Mouse (Mus musculus) ovary, postnatal 36 days (tissue): ENCODE measurements at regions not wholly inside any gene's neighbourhood (a gene's known extent, or its start where the extent isn't known, plus 50 kb on each side); places are given as distances from the start of the nearest gene placed in this dataset.

Source experiments
- DNase-seq: peaks from one replicate; pipeline ENCODE4 v3.0.0; 2022; ENCODE audit warnings: low spot score, mixed read lengths

- DNase-seq: no peak
Measured at GRCm38 (mm10) chr12:7777220-7778055, 200.0 kb upstream of the Apob start.

DNA sequence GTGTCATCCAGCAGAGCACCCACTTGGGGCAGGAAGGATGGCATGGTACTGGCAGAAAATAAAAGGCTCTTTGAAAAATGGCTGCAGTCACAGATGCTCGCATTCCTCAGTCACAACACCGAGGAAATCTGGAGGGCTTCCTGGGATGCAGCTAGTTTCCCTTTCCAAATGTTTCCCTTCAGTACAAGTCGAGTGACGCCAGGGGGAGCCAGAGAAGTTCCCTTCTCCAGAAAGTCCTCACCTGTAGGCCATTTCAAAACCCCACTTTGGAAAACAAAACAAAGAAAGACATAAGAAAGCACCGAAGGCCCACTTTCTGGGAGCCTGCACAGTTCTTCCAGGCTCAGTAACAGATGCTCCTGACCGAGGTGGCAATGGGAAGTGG, 199.4 kb upstream of the Apob start:
- DNase-seq: no peak

DNA sequence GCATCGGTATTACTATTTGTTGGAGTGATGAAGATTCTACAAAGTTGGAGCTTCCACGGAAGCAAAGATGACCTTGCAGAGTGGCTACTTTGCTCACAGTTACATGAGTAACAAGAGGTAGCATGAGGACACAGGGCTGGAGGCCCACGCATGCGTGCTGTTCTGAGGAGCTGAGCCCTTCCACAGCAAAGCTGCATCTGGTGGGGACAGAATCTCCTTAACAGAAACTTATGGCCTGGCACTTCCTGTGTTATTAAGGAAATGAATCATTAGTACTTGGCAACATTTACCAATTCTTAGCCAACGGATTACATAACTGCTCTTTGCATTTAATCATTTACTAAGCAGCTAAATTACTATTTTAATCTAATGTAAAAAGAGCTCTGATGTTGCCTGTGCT, 160.8 kb upstream of the Apob start:
- DNase-seq: peak; percentile 5

GRCm38 (mm10) chr12:7820006-7820704, 157.3 kb upstream of the Apob start:
- DNase-seq: no peak

- DNase-seq: no peak
Measured at GRCm38 (mm10) chr12:7820718-7821117, 156.7 kb upstream of the Apob start.

DNA sequence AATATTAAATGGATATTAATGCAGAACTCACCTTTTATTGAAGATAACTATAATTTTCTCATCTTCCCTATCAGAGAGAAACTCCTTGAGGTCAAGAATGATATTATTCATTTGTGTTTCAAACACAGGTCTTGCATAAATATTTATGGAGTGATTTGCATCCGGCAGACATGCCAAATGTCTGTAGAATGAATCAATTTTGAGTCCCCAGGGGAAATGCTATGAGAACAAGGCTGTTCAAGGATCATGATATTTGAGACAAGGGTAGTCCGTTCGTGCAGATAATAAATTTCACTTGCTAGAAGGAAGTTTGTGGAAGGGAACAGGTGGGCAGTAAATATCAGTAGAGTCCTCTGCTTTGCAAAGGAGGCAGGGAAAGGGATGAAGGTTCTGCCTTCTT, 141.7 kb upstream of the Apob start:
- no peak for DNase-seq

DNA sequence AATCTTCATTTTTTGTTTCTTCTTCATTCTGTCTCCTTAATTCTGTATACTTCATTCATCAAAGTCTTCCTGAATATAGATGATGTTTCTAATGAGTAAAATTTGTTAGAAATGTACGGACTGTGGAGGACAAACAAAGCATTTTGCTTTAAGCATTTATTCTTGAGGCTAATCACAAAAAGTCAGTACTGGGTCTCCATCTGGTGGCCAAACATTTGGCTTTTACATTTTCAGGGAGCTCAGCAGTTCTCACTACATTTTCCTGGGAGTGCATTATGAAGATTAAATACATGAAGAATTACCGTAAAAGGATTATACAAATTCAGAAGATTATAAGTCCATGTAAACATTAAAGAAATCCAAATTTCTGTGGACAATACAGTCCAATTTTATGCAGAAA, 123.6 kb upstream of the Apob start:
- no peak for DNase-seq

- DNase-seq: no peak
Measured at GRCm38 (mm10) chr12:7855683-7856082, 121.8 kb upstream of the Apob start.

GRCm38 (mm10) chr12:7859533-7859932, 117.9 kb upstream of the Apob start:
- DNase-seq: no peak

GRCm38 (mm10) chr12:7870004-7870403, 107.4 kb upstream of the Apob start:
- DNase-seq: no peak

GRCm38 (mm10) chr12:7870473-7870872, 107.0 kb upstream of the Apob start:
- no peak for DNase-seq

GRCm38 (mm10) chr12:7875454-7875853, 102.0 kb upstream of the Apob start:
- no peak for DNase-seq

DNA sequence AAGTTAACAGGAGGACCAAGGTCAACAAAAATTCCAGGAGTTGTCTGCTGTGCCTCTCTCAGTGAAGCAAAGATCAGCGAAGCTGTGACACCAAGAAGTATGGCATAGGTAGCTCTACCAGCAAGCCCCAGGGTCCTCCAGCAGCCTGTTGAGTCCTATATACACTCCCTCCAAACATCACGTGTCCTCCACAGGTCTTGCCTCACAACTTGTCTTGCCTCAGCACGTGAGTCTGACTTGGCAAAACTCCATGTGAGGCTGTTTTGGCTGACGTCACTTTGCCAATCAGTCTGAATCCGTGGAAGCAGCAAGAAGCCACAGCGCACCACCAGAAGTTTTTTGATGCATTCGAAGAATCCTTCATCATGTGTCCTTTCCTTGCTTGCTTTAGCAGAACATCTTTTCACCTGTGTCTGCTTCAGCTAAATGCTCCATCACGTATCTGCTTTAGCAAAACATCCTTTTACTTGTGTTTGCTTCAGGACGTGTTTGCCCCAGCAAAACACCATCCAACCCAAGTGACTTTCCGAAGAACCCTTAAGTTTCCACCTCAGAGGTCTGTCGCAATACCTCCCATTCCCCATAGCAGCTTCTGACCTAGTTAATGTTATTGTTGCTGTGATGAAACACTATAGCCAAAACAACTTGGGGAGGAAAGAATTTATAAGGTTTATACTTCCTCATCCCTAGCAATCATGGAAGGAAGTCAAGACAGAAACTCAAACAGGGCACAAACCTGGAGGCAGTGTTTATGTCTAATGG, 101.0 kb upstream of the Apob start:
- no peak for DNase-seq

DNA sequence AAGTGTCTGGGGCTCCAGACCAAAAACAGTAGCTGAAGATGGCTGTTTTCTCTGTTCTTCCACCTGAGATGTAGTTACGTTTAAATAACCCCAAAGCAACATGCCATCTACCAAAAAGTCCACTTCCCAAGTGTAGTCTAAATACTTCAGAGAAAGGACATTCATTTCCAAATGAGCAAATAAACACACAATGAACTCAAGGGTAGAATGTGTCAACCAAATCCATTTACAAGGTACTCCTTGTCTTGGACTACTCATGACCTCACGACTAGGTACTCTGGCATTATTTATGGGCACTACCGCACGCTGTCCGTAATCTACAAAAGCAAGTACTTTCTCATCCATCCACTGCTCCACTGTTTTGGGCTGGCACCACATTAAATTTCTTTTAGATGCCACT, 98.7 kb upstream of the Apob start:
- no peak for DNase-seq

DNA sequence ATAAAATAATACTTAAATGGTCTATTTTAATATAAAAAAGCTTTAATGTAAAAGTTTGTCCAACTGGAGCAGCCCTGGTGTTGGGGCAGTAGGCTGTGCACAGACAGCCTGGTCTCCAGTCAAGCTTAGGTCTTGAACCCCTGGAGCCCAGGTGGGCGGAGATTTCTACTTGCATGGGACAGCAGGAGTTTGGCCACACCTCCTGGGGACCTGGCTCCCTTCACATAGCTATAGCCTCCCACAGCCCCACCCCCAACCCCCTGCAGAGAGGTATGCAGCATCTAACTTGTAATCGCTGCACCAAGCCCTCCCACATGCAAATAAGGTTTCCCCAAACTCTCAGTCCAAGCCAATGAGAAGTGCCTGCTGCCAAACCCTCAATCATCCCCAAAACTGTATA, 81.3 kb upstream of the Apob start:
- no peak for DNase-seq

DNA sequence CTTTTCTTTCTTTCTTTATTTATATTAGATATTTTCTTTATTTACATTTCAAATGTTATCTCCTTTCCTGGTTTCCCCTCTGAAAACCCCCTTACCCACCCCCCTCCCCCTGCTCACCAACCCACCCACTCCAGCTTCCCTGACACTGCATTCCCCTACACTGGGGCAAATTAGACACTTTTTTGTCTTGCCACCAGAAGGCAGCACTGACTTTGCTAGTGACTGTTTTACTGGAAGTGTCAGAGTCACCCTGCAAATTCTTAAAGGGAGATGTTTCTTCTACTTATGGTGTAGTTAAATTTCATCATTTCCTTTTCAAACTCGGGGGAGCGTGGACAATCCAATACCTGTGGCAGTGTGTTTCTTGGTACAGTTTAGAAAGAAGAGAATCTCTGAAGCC, 72.1 kb upstream of the Apob start:
- DNase-seq: no peak

DNA sequence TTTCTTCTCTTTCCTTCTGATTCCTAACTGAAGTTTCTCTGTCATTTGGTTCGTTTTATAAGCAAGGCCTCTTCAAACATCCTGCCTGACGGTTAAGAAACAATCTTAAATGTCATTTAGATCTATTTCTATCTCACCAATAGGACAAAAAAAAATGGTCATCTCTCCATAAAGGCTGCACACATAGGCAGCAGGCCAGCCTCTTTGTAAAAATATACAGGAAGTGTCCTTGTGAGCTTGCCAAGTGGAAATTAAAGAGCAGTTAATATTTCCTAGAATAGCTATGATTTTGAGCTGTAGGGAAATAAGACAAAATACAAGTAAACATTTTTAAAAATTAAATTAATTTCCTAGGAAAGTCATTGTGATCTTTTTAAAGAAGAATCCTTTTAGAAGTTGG, 70.6 kb upstream of the Apob start:
- no peak for DNase-seq

DNA sequence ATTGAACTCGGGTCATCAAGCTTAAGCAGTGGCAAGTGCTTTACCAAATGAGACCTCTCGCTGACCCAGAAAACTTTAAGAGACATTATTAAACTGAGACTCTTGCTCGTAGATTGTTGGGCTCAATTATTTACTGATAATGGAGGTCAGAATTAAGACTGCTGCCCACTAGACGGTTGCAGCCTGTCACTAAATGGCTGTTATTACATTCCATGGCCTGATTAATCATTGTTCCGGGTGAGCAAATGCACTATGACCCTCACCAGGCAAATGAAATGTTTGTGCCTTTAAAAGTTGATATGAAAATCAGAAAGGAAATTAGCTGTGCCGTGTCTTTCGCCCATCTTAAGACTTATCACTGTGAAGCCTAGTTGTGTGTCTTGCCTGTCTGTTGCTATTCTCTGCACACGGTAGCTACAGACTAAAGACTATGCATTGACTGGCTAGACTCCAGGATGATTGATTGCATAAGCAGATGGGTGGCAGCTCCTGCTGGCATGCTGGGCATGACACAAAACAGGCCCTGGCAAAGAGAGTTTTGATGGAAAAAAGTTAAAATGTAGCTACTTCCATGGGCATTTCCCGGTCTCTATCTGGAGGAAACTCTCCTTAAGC, 67.6 kb upstream of the Apob start:
- no peak for DNase-seq

DNA sequence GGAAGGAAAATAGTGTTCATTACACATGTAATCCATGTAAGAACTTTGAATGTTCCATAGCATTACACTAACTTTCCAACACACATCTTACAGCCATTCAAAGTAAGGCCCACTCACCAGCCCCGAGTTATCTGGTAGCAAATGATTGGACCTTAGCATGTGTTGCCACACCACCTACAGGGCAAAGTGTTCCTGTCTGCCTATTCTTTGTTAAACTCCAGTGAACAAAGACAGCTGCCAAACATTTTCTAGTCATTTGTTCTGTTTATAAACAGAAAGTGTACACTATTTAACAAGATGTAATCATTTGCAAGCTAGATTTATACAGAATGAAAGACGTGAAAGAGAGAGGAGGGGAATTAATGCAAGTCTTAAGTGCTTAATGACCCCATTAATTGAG, 66.9 kb upstream of the Apob start:
- no peak for DNase-seq

DNA sequence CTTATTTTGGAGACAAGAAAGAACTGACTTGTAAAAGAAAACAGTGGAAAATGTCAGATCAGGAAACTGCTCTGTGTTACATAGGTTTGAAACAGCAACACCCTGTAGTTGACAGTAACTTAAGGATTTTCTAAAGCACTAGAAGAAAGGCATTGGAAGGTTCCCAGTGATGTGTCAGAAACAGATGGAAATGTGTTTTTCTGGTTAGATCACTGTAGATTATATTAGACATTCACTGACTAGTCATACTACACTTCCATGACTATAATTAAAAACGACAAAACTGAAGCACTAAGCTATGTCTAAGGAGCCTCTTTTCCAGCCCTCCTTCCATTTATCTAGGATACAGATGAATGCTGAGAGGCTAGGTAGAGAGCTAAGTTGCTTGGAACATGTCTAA, 59.1 kb upstream of the Apob start:
- no peak for DNase-seq

- DNase-seq: no peak
Measured at GRCm38 (mm10) chr12:7918967-7919708, 58.3 kb upstream of the Apob start.
